Mouse (Mus musculus): ENCODE data around the gene Gcsam. TPM values are rescaled to one million over a fixed set of nuclear protein-coding genes. Genes with fewer than 3 reads are reported as not detected.

The Gcsam gene
- polyA plus RNA-seq, 1 experiment from 2014 or later = not detected

- no peak overlapping the region for H3K4me3 ChIP-seq (replicated peaks; ENCODE audit: low read depth, low read length)
- no peak for DNase-seq
- no peaks in the 10 kb centered on the region for H3K4me1 ChIP-seq (ENCODE audit: control insufficient read depth, insufficient read depth, low read length)
- ATAC-seq (ENCODE audit: low FRiP score, low TSS enrichment) = no peak
- H3K27ac ChIP-seq (replicated peaks; ENCODE audit: low read depth, low read length) = no peak overlapping the region
- no peak overlapping the region for H3K9ac ChIP-seq (replicated peaks; ENCODE audit: low read length)
- 0 out of 2 replicates have a peak, but pooled peaks cover 4% of the 10 kb centered on the region for H3K27me3 ChIP-seq (ENCODE audit: control insufficient read depth, insufficient read depth, low read length)
- no peak overlapping the region; the same call in 1 of the 2 replicates for H3K4me2 ChIP-seq (ENCODE audit: low read length)
- H3K9me3 ChIP-seq (ENCODE audit: control insufficient read depth, low read length) = no peaks in the 10 kb centered on the region
- 63% methylated on average over 9 of the region's 9 CpGs for WGBS
- H3K36me3 ChIP-seq (ENCODE audit: control insufficient read depth, insufficient read depth, low read length) = no peaks in the 10 kb centered on the region
Observed at GRCm38 (mm10) chr16:45654465-45654864, 44.3 kb downstream of the Gcsam start.

- ATAC-seq (ENCODE audit: low FRiP score, low TSS enrichment) = no peak
- H3K4me3 ChIP-seq (replicated peaks; ENCODE audit: low read depth, low read length) = no peak overlapping the region
- WGBS = 92% methylated on average over 12 of the region's 12 CpGs
- H3K9ac ChIP-seq (replicated peaks; ENCODE audit: low read length) = no peak overlapping the region
- no peaks in the 10 kb centered on the region for H3K36me3 ChIP-seq (ENCODE audit: control insufficient read depth, insufficient read depth, low read length)
- DNase-seq = no peak
- H3K4me1 ChIP-seq (ENCODE audit: control insufficient read depth, insufficient read depth, low read length) = no peaks in the 10 kb centered on the region
- no peak overlapping the region for H3K4me2 ChIP-seq (ENCODE audit: low read length)
- no peak overlapping the region for H3K27ac ChIP-seq (replicated peaks; ENCODE audit: low read depth, low read length)
- H3K27me3 ChIP-seq (ENCODE audit: control insufficient read depth, insufficient read depth, low read length) = 0 out of 2 replicates have a peak, but pooled peaks cover 4% of the 10 kb centered on the region
- no peaks in the 10 kb centered on the region for H3K9me3 ChIP-seq (ENCODE audit: control insufficient read depth, low read length)
Observed at GRCm38 (mm10) chr16:45657574-45658159, 47.5 kb downstream of the Gcsam start.

- no peak overlapping the region for H3K9ac ChIP-seq (replicated peaks; ENCODE audit: low read length)
- no peaks in the 10 kb centered on the region for H3K9me3 ChIP-seq (ENCODE audit: control insufficient read depth, low read length)
- H3K4me3 ChIP-seq (replicated peaks; ENCODE audit: low read depth, low read length) = no peak overlapping the region
- ATAC-seq (ENCODE audit: low FRiP score, low TSS enrichment) (no peak), DNase-seq (no peak)
- no peaks in the 10 kb centered on the region for H3K4me1 ChIP-seq (ENCODE audit: control insufficient read depth, insufficient read depth, low read length)
- H3K36me3 ChIP-seq (ENCODE audit: control insufficient read depth, insufficient read depth, low read length) = no peaks in the 10 kb centered on the region
- H3K27ac ChIP-seq (replicated peaks; ENCODE audit: low read depth, low read length) = no peak overlapping the region
- H3K4me2 ChIP-seq (ENCODE audit: low read length) = no peak overlapping the region
- H3K27me3 ChIP-seq (ENCODE audit: control insufficient read depth, insufficient read depth, low read length) = 0 out of 2 replicates have a peak, but pooled peaks cover 3% of the 10 kb centered on the region
- 95% methylated on average over 1 of the region's 1 CpGs for WGBS
Observed at GRCm38 (mm10) chr16:45658248-45658647, 48.1 kb downstream of the Gcsam start.

- no peak for ATAC-seq (ENCODE audit: low FRiP score, low TSS enrichment)
- H3K4me1 ChIP-seq (ENCODE audit: control insufficient read depth, insufficient read depth, low read length) = no peaks in the 10 kb centered on the region
- WGBS = 85% methylated on average over 4 of the region's 4 CpGs
- no peaks in the 10 kb centered on the region for H3K9me3 ChIP-seq (ENCODE audit: control insufficient read depth, low read length)
- no peak overlapping the region for H3K27ac ChIP-seq (replicated peaks; ENCODE audit: low read depth, low read length)
- no peak overlapping the region for H3K4me2 ChIP-seq (ENCODE audit: low read length)
- H3K36me3 ChIP-seq (ENCODE audit: control insufficient read depth, insufficient read depth, low read length) = no peaks in the 10 kb centered on the region
- H3K9ac ChIP-seq (replicated peaks; ENCODE audit: low read length) = no peak overlapping the region
- no peak overlapping the region for H3K4me3 ChIP-seq (replicated peaks; ENCODE audit: low read depth, low read length)
- H3K27me3 ChIP-seq (ENCODE audit: control insufficient read depth, insufficient read depth, low read length) = no peaks in the 10 kb centered on the region
- DNase-seq = no peak
Observed at GRCm38 (mm10) chr16:45659596-45659995, 49.4 kb downstream of the Gcsam start.

GRCm38 (mm10) chr16:45662381-45662780, 52.2 kb downstream of the Gcsam start:
- Histone ChIP-seq H3K36me3 (ENCODE audit: control insufficient read depth, insufficient read depth, low read length) (no peaks in the 10 kb centered on the region), H3K9me3 (ENCODE audit: control insufficient read depth, low read length) (no peaks in the 10 kb centered on the region), H3K4me3 (replicated peaks; ENCODE audit: low read depth, low read length) (no peak overlapping the region), H3K27me3 (ENCODE audit: control insufficient read depth, insufficient read depth, low read length) (no peaks in the 10 kb centered on the region), H3K4me2 (ENCODE audit: low read length) (no peak overlapping the region), H3K27ac (replicated peaks; ENCODE audit: low read depth, low read length) (no peak overlapping the region), H3K4me1 (ENCODE audit: control insufficient read depth, insufficient read depth, low read length) (no peaks in the 10 kb centered on the region), H3K9ac (replicated peaks; ENCODE audit: low read length) (no peak overlapping the region)
- no peak for ATAC-seq (ENCODE audit: low FRiP score, low TSS enrichment)
- DNase-seq = no peak

- DNase-seq = no peak
- no peaks in the 10 kb centered on the region for H3K36me3 ChIP-seq (ENCODE audit: control insufficient read depth, insufficient read depth, low read length)
Observed at GRCm38 (mm10) chr16:45666136-45666535, 56.0 kb downstream of the Gcsam start.

GRCm38 (mm10) chr16:45668178-45668577, 58.0 kb downstream of the Gcsam start:
- no peaks in the 10 kb centered on the region for H3K27me3 ChIP-seq (ENCODE audit: control insufficient read depth, insufficient read depth, low read length)
- no peak for ATAC-seq (ENCODE audit: low FRiP score, low TSS enrichment)
- no peak overlapping the region for H3K9ac ChIP-seq (replicated peaks; ENCODE audit: low read length)
- H3K36me3 ChIP-seq (ENCODE audit: control insufficient read depth, insufficient read depth, low read length) = no peaks in the 10 kb centered on the region
- no peak overlapping the region for H3K4me2 ChIP-seq (ENCODE audit: low read length)
- DNase-seq = no peak
- H3K9me3 ChIP-seq (ENCODE audit: control insufficient read depth, low read length) = no peaks in the 10 kb centered on the region
- H3K4me3 ChIP-seq (replicated peaks; ENCODE audit: low read depth, low read length) = no peak overlapping the region
- no peak overlapping the region for H3K27ac ChIP-seq (replicated peaks; ENCODE audit: low read depth, low read length)
- 70% methylated on average over 3 of the region's 3 CpGs for WGBS
- no peaks in the 10 kb centered on the region for H3K4me1 ChIP-seq (ENCODE audit: control insufficient read depth, insufficient read depth, low read length)

More at GRCm38 (mm10) chr16:45666136-45666535, 56.0 kb downstream of the Gcsam start:
- Histone ChIP-seq H3K4me1 (ENCODE audit: control insufficient read depth, insufficient read depth, low read length) (no peaks in the 10 kb centered on the region), H3K27me3 (ENCODE audit: control insufficient read depth, insufficient read depth, low read length) (no peaks in the 10 kb centered on the region), H3K9me3 (ENCODE audit: control insufficient read depth, low read length) (no peaks in the 10 kb centered on the region), H3K27ac (replicated peaks; ENCODE audit: low read depth, low read length) (no peak overlapping the region), H3K4me2 (ENCODE audit: low read length) (no peak overlapping the region), H3K4me3 (replicated peaks; ENCODE audit: low read depth, low read length) (no peak overlapping the region), H3K9ac (replicated peaks; ENCODE audit: low read length) (no peak overlapping the region)
- WGBS = 92% methylated on average over 2 of the region's 2 CpGs
- ATAC-seq (ENCODE audit: low FRiP score, low TSS enrichment) = no peak

- Histone ChIP-seq H3K4me1 (ENCODE audit: control insufficient read depth, insufficient read depth, low read length) (no peaks in the 10 kb centered on the region), H3K27ac (replicated peaks; ENCODE audit: low read depth, low read length) (no peak overlapping the region), H3K4me2 (ENCODE audit: low read length) (no peak overlapping the region), H3K4me3 (replicated peaks; ENCODE audit: low read depth, low read length) (no peak overlapping the region), H3K9me3 (ENCODE audit: control insufficient read depth, low read length) (no peaks in the 10 kb centered on the region), H3K36me3 (ENCODE audit: control insufficient read depth, insufficient read depth, low read length) (no peaks in the 10 kb centered on the region), H3K27me3 (ENCODE audit: control insufficient read depth, insufficient read depth, low read length) (no peaks in the 10 kb centered on the region), H3K9ac (replicated peaks; ENCODE audit: low read length) (no peak overlapping the region)
- WGBS = 68% methylated on average over 4 of the region's 4 CpGs
- ATAC-seq (ENCODE audit: low FRiP score, low TSS enrichment) (no peak), DNase-seq (no peak)
Observed at GRCm38 (mm10) chr16:45670005-45670404, 59.8 kb downstream of the Gcsam start.
